Mouse (Mus musculus) forelimb bud, embryonic 11.5 days (tissue): Measurements from ENCODE around the gene Ncoa4.
"Not testable (repeated sequence)": the region's sequence is repeated elsewhere in the genome, so short reads cannot be mapped to it uniquely, and the experiment has no call there.

Source experiments
- DNase-seq: peaks from one replicate; pipeline ENCODE4 v3.0.0-alpha.2; 2012; ENCODE audit warnings: low read depth, low spot score

Ncoa4 gene

DNA sequence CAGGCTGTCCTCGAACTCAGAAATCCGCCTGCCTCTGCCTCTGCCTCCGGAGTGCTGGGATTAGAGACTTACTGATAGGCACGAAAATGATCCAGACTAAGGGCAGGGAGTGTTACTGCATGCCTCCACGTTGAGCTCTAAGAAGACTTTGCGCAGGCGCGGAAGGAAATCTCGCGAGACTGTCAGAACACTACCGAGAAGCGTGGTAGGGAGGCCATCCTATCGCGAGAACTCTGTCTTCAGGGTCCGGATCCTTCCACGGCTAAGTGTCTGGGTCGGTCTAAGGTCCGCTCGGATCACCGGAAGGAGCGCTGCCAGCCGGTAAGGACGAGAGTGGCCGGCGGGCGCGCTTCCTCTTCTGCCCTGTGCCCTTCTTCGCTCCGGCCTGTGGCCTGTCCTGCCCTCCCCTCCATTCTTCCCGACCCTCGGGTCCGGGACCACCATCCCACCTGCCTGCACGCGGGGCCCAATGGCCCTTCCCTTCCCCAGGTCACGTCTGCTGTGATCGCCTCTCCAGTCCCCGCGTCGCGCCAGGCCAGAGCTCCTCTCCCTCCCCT, at the start of gene Ncoa4:
TSS of gene Ncoa4 (plus strand) at position 176 of the 557 bp plus-strand sequence.
- DNase-seq, result peak; percentile 99

GRCm38 (mm10) chr14:32112124-32112523, 47.5 kb upstream of the Ncoa4 start:
- DNase-seq, result not testable (repeated sequence)

DNA sequence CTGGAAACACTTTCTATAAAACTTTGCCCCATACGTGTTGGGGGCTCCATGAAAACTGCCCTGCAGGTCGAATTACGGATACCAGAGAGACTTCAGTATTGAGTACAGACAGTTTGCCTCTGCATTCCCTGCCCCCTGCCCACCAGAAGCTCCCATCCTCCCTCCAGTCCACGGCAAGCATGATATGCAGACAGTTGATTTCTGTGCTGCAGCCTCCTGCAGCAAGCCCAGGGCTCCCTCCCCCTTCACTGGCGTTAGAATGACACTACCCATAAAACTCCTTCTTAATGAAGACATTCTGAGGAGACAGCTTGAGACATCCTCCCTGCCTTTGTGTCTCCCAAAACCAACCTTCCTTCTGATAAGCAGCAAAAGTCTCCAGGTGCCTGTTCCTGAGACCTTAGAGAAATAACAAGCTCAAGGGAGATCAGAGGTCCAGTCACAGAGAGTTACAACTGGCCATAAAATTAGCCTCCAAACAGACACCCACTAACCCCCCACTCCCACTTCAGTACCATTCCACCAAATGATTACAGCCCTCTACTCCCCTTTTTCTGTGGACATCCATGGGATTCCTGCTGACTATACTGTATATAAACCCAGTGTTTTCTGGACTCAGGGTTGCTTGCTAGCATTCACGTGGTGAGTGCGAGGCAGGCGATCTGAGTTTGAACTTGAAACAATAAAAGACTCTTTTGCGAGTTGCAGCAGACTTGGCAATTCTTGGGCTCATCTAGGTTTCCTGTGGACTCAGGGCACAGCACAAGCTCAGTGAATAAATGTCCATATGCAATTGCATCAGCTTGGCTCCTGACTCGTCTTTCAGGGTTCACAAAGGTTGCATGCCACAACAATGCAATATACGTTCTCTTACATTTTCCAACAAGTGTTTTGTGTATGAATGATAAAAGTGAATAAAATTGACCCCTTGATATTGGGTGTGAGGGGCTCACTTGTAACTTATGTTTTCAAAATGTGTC, 38.4 kb upstream of the Ncoa4 start:
- DNase-seq, result no peak

- no peak for DNase-seq
These were observed 37.7 kb upstream of the Ncoa4 start for GRCm38 (mm10) chr14:32121920-32122315.

- no peak for DNase-seq
These were observed 35.4 kb upstream of the Ncoa4 start for GRCm38 (mm10) chr14:32124261-32124660.

DNA sequence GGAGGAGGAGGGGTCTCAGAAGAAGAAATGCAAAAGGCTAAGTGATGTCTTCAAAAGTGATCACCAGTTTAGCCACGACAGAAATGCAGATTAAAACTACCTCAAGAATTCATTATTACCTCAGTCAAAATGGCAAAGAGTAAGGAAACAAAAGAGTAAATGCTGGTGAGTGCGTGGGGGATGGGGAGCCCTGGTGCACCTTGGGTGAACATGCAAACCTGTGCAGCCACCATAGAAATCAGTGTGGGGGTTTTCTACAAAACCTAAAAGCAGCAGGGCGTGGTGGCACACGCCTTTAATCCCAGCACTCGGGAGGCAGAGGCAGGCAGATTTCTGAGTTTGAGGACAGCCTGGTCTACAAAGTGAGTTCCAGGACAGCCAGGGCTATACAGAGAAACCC, 34.4 kb upstream of the Ncoa4 start:
- DNase-seq, result not testable (repeated sequence)

DNA sequence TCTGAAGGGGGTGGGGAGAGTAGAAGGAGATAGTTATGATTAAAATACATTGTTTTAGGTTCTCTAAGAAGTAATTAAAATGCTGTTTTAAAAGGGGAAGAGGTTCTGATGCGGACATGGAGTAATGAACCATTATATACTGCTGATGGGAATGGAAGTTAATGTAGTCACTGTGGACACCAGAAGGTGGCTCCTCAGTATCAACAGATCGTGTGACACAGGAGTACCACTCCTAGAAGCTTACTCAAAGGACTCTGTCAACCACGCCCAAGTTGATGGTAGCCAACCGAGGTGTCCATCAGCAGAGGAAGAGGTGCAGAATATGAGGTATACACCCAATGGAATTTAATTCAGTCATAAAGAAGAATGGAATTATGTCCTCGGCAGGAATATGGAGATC, 31.3 kb upstream of the Ncoa4 start:
- DNase-seq, result no peak

DNA sequence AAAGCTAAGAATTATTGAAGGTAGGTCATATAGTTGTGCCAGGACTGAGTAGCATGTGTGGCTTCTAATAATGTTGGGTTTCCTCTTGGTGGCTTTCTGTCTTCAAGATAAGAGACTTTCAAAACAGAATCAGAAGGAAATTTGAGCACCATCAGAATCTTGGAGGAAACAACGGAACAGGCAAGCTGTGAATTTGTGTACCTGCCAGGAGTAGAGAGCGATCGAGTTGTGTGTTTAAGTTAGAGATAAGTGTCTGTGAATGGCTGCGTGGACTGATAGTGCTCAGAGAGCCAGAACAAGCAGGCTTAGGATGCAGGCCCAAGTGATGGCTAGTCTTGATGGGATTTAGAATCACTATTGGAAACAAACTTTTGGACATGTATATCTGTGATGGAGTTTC, 27.8 kb upstream of the Ncoa4 start:
- no peak for DNase-seq

DNA sequence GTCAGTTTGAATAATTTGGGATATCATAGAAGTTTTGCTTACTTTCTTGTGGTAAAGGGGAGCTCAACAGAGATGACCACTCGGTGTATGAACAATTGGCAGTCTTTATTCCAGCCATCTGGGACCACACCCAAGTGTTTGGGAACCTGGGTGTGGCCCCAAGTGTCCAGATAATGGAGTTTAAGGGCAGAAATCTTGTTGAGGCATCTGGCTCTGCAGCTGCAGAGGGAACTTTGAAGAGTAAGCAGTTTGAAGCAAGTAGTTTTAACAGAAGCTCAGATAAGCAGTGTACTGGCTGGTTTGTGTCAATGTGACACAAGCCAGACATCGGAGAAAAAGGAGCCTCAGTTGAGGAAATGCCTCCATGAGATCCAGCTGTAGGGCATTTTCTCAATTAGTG, 25.4 kb upstream of the Ncoa4 start:
- DNase-seq, result no peak

- DNase-seq, result not testable (repeated sequence)
These were observed 23.2 kb upstream of the Ncoa4 start for GRCm38 (mm10) chr14:32136467-32136866.

DNA sequence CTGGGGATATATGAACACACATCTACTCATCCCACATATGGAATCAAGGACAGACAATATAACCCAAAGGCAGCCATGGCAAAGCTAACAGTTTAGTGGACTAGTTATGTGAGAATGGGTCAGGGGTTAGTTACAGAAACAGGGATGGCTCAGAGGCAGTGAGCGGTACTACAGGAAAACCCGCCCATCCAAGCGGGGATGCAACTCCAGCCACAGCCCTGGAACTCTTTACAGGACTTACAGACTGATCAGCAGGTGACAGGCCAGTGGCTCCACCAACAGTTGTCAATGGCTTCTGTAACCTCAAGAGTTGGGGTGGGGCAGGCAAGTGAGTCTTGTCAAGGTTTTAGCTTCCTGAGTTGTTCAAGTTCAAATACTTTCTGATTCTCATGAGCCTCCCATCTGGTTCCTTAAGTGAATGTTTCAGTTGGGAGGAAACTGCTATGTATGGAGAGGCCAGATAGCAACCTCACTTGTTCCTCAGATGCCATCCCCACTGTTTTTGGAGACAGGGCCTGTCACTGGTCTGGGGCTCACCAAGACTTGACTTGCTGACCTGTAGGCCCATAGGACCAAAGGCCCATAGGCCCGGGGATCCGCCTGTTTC, 19.2 kb upstream of the Ncoa4 start:
- DNase-seq, result no peak

GRCm38 (mm10) chr14:32141723-32142122, 17.9 kb upstream of the Ncoa4 start, which contains the start of gene Msmb:
Gene Msmb, plus strand, starts transcription at chr14:32142023.
- DNase-seq, result no peak

- no peak for DNase-seq
These were observed 14.9 kb upstream of the Ncoa4 start for GRCm38 (mm10) chr14:32144734-32145133.

DNA sequence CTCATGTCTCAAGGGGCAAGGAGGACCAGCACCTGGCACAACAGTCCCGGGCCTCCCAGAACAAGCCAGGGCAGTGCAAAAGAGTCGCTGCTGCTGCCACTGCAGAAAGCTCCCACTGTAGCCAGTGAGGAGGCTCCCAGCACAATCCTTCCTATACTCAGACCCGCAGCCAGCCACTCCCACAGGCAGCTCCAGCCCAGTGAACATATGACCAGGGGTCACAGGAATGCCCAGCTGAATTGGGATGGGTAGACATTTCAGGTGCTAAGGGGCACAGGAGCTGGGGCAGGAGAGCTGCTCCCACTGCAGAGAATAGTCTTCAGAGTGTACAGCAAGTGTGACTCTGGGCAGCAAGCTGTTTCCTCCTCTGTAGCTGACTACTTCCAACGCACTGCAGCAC, 14.3 kb upstream of the Ncoa4 start:
- DNase-seq, result no peak

DNA sequence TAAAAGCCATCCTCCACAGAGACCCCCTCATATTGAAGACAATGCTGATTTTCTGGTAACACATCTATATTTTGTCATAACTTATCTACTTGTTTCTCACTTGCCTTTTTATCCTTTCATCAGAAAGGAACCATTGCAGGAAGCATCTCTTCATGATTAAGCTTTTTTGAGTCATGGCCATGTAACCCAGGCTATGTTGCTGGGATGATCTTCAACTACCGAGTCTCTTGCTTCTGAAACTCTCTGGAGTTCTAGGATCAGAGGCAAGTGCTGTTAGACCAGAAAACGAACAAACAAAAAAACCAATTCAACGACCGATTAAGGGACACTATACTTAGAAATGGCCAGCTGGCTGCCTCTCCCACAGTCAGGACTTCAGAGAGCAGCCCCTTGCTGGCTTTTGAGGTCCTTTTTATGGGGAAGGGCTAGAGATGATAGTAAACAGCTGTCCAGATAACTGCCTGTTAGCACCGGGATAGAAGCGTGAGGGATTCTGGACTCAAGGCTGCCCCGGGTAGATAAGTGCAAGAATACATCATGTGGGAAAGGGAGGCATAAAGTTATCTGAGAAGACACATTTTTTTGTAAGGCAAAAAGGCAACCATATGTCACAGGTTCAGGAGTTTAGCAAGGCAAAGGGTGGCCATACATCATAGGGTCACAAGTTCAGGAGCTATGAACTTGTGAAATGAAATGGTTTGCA, 13.7 kb upstream of the Ncoa4 start:
- DNase-seq, result no peak

DNA sequence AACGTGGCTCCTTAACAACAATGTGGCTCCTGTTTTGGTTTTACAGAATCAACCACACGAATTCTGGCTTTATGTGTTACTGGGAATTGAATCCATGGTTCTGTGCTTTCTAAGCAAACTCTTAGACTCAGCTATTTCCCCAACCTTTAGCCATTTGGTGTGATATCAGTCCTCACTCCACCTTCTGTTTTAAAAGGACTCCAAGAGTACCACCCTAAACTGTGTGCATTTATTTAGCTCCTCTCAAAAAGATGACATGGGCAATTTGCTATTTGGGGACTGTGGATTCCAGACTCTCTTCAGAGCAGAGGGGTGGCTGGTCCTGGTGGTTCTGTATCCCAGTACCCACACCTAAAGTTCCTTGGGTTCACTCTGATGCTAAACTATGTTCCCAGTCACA, 13.1 kb upstream of the Ncoa4 start:
- DNase-seq, result no peak

DNA sequence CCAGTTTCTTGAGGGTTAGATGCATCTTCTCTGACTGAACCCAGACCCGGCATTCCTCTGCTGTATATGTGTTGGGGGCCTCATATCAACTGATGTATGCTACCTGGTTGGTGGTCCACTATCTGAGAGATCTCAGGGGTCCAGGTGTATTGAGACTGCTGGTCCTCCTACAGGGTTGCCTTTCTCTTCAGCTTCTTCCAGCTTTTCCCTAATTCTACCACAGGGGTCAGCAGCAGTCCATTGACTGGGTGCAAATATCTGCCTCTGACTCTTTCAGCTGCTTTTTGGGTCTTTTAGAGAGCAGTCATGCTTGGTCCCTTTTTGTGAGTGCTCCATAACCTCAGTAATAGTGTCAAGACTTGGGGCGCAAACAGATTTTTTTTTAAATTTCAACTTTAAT, 8.8 kb upstream of the Ncoa4 start:
- no peak for DNase-seq

- DNase-seq, result no peak
These were observed 7.3 kb upstream of the Ncoa4 start for GRCm38 (mm10) chr14:32152243-32152965.

GRCm38 (mm10) chr14:32153156-32153555, 6.5 kb upstream of the Ncoa4 start:
- DNase-seq, result no peak

- DNase-seq, result no peak
These were observed 4.9 kb upstream of the Ncoa4 start for GRCm38 (mm10) chr14:32154758-32155157.

DNA sequence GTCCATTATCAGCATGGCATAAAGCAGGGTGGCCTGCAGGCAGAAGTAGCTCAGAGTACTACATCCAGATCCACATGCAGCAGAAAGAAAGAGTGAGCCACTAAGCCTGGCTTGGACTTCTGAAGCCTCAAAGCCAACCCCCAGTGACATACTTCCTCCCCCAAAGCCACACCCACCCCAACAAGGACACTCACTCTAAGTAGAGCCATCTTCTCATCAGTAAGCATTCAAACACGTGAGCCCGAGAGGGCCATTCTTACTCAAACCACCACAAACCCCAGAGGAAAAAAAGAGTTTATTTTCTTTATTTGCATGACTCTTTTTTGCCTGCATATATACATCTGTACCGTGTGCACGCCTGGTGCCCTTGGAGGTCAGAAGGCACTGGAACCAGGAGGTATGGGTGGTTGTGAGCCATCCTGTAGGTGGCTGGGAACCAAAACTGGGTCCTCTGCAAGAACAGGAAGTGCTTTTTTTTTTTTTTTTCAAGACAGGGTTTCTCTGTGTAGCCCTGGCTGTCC, 455 bp upstream of the Ncoa4 start:
- DNase-seq, result no peak
